Mouse (Mus musculus) ES-E14 (cell line): ENCODE results near the gene Cfb.

ENCODE experiments used
- HCFC1 ChIP-seq: IDR thresholded peaks from 2 replicates; pipeline ENCODE4 v1.6.1; 2012; ENCODE audit warnings: low read length, inconsistent platforms, borderline replicate concordance; ENCODE audit not compliant: insufficient read depth
- MAFK ChIP-seq: IDR thresholded peaks from 2 replicates; pipeline ENCODE4 v1.6.1; 2014; ENCODE audit warnings: mild to moderate bottlenecking, low read depth, low read length, inconsistent platforms; ENCODE audit not compliant: insufficient read depth
- ZC3H11A ChIP-seq: IDR thresholded peaks from 2 replicates; pipeline ENCODE4 v1.6.1; 2012; ENCODE audit warnings: low read depth, mild to moderate bottlenecking, inconsistent platforms, low read length, borderline replicate concordance

GRCm38 (mm10) chr17:34874321-34874720, 12.0 kb upstream of the Cfb start:
- TF ChIP-seq ZC3H11A (no peak), MAFK (no peak), HCFC1 (no peak)
